Mouse (Mus musculus) CH12.LX (cell line): ENCODE data around the gene Tgfbr3l. TPM values are rescaled to one million over a fixed set of nuclear protein-coding genes. Genes with fewer than 3 reads are reported as not detected.

Experiments used
- DNase-seq: peaks from one replicate; pipeline ENCODE4 v3.0.0-alpha.2; 2013; ENCODE audit errors: extremely low read depth
- H3K27ac ChIP-seq: 2 replicates; pipeline ENCODE4 v1.5.1; 2012; ENCODE audit warnings: low read depth, mild to moderate bottlenecking, control low read depth, moderate library complexity; ENCODE audit not compliant: insufficient read depth
- H3K27me3 ChIP-seq: replicated peaks from 2 replicates; pipeline ENCODE3; 2012; ENCODE audit warnings: inconsistent platforms
- H3K36me3 ChIP-seq, 2 experiments: replicated peaks in 1 of 2; 2 replicates each; pipeline versions ENCODE3 to v1.6.1; 2012; ENCODE audit warnings: inconsistent platforms in 1 of 2, low read length in 1 of 2, mild to moderate bottlenecking in 1 of 2, mixed read lengths in 1 of 2, moderate library complexity in 1 of 2; ENCODE audit not compliant: control insufficient read depth in 1 of 2, insufficient read depth in 1 of 2
- H3K4me1 ChIP-seq, 2 experiments: 2 replicates each; pipeline ENCODE4 v1.6.1; 2012; ENCODE audit warnings: inconsistent platforms in 1 of 2, moderate library complexity in 1 of 2; ENCODE audit not compliant: insufficient read depth in 2 of 2, control insufficient read depth in 1 of 2
- H3K4me2 ChIP-seq: 2 replicates; pipeline ENCODE4 v1.6.1; 2012; ENCODE audit warnings: low read depth, mild to moderate bottlenecking, control low read depth; ENCODE audit not compliant: poor library complexity, insufficient read depth, severe bottlenecking
- H3K4me3 ChIP-seq, 3 experiments: fragments of 150-350 bp in 1 of 3; sonication (generic) in 1 of 3; replicated peaks in 1 of 3; 2 replicates each; pipeline versions ENCODE3 to v1.5.1; 2011 to 2012; ENCODE audit warnings: low read depth in 2 of 3, low read length in 2 of 3, mild to moderate bottlenecking in 2 of 3, moderate library complexity in 2 of 3, control low read depth in 1 of 3, improper control_type of control experiment in 1 of 3, inconsistent platforms in 1 of 3, mixed read lengths in 1 of 3; ENCODE audit not compliant: poor library complexity in 1 of 3
- H3K79me2 ChIP-seq: replicated peaks from 2 replicates; pipeline ENCODE4 v1.6.1; 2012; ENCODE audit warnings: mild to moderate bottlenecking, moderate library complexity; ENCODE audit not compliant: control insufficient read depth, poor library complexity, insufficient read depth, severe bottlenecking; ENCODE audit errors: extremely low read depth
- H3K9ac ChIP-seq: 2 replicates; pipeline ENCODE4 v1.6.1; 2012; ENCODE audit warnings: low read depth, mild to moderate bottlenecking, control low read depth, moderate library complexity; ENCODE audit not compliant: insufficient read depth
- H3K9me3 ChIP-seq: replicated peaks from 2 replicates; pipeline ENCODE3; 2012; ENCODE audit warnings: low read length, inconsistent platforms, mixed read lengths
- BHLHE40 ChIP-seq: IDR thresholded peaks from 2 replicates; pipeline ENCODE4 v1.6.1; 2011; ENCODE audit warnings: mild to moderate bottlenecking, low read depth, low read length, improper control_type of control experiment
- CHD2 ChIP-seq: IDR thresholded peaks from 2 replicates; pipeline ENCODE4 v1.6.1; 2011; ENCODE audit warnings: low read length, improper control_type of control experiment
- E2F4 ChIP-seq: IDR thresholded peaks from 2 replicates; pipeline ENCODE4 v1.6.1; 2011; ENCODE audit warnings: low read depth, low read length, improper control_type of control experiment; ENCODE audit not compliant: insufficient replicate concordance
- ELF1 ChIP-seq: IDR thresholded peaks from 2 replicates; pipeline ENCODE4 v1.6.1; 2014; ENCODE audit warnings: low read depth, mild to moderate bottlenecking, inconsistent platforms, low read length, improper control_type of control experiment
- EP300 ChIP-seq: IDR thresholded peaks from 2 replicates; pipeline ENCODE4 v1.6.1; 2011; ENCODE audit warnings: low read length, improper control_type of control experiment
- HCFC1 ChIP-seq: IDR thresholded peaks from 2 replicates; pipeline ENCODE4 v1.6.1; 2012; ENCODE audit warnings: low read depth, mild to moderate bottlenecking, inconsistent platforms, low read length, improper control_type of control experiment
- IRF4 ChIP-seq: IDR thresholded peaks from 2 replicates; pipeline ENCODE4 v1.6.1; 2014; ENCODE audit warnings: low read depth, mild to moderate bottlenecking, inconsistent platforms, low read length, improper control_type of control experiment
- JUN ChIP-seq: IDR thresholded peaks from 2 replicates; pipeline ENCODE4 v1.6.1; 2011; ENCODE audit warnings: low read depth, mild to moderate bottlenecking, low read length, improper control_type of control experiment, moderate library complexity; ENCODE audit not compliant: insufficient read depth
- KAT2A ChIP-seq: IDR thresholded peaks from 2 replicates; pipeline ENCODE4 v1.6.1; 2012; ENCODE audit warnings: low read length, improper control_type of control experiment, inconsistent platforms; ENCODE audit not compliant: insufficient replicate concordance
- MAFK ChIP-seq: IDR thresholded peaks from 2 replicates; pipeline ENCODE4 v1.6.1; 2011; ENCODE audit warnings: low read length, improper control_type of control experiment; ENCODE audit not compliant: insufficient replicate concordance
- MXI1 ChIP-seq: IDR thresholded peaks from 2 replicates; pipeline ENCODE4 v1.6.1; 2011; ENCODE audit warnings: mild to moderate bottlenecking, low read depth, low read length, improper control_type of control experiment
- MYC ChIP-seq: IDR thresholded peaks from 2 replicates; pipeline ENCODE4 v1.6.1; 2011; ENCODE audit warnings: low read depth, mild to moderate bottlenecking, improper control_type of control experiment, low read length
- NELFE ChIP-seq: IDR thresholded peaks from 2 replicates; pipeline ENCODE4 v1.6.1; 2011; ENCODE audit warnings: low read depth, low read length, improper control_type of control experiment
- NRF1 ChIP-seq: IDR thresholded peaks from 2 replicates; pipeline ENCODE4 v1.6.1; 2014; ENCODE audit warnings: low read depth, mild to moderate bottlenecking, inconsistent platforms, low read length, improper control_type of control experiment, moderate library complexity
- POLR2A ChIP-seq: IDR thresholded peaks from 2 replicates; pipeline ENCODE4 v1.6.1; 2011; ENCODE audit warnings: low read depth, mild to moderate bottlenecking, improper control_type of control experiment, low read length
- POLR2AphosphoS2 ChIP-seq: IDR thresholded peaks from 2 replicates; pipeline ENCODE4 v1.6.1; 2011; ENCODE audit warnings: low read depth, low read length, improper control_type of control experiment
- RAD21 ChIP-seq: IDR thresholded peaks from 2 replicates; pipeline ENCODE4 v1.6.1; 2011; ENCODE audit warnings: low read depth, mild to moderate bottlenecking, low read length, improper control_type of control experiment, moderate library complexity
- SIN3A ChIP-seq: IDR thresholded peaks from 2 replicates; pipeline ENCODE4 v1.6.1; 2012; ENCODE audit warnings: low read length, improper control_type of control experiment, inconsistent platforms
- SMC3 ChIP-seq: IDR thresholded peaks from 2 replicates; pipeline ENCODE4 v1.6.1; 2011; ENCODE audit warnings: low read depth, low read length, improper control_type of control experiment
- TCF12 ChIP-seq: IDR thresholded peaks from 2 replicates; pipeline ENCODE4 v1.6.1; 2014; ENCODE audit warnings: low read depth, mild to moderate bottlenecking, inconsistent platforms, low read length, improper control_type of control experiment
- UBTF ChIP-seq: IDR thresholded peaks from 2 replicates; pipeline ENCODE4 v1.6.1; 2012; ENCODE audit warnings: low read depth, mild to moderate bottlenecking, inconsistent platforms, low read length, improper control_type of control experiment, moderate library complexity
- USF1 ChIP-seq: IDR thresholded peaks from 2 replicates; pipeline ENCODE4 v1.6.1; 2014; ENCODE audit warnings: low read depth, mild to moderate bottlenecking, inconsistent platforms, low read length, improper control_type of control experiment
- ZC3H11A ChIP-seq: IDR thresholded peaks from 2 replicates; pipeline ENCODE4 v1.6.1; 2012; ENCODE audit warnings: low read depth, mild to moderate bottlenecking, inconsistent platforms, low read length, improper control_type of control experiment
- ZKSCAN1 ChIP-seq: IDR thresholded peaks from 2 replicates; pipeline ENCODE4 v1.6.1; 2012; ENCODE audit warnings: low read depth, inconsistent platforms, low read length, improper control_type of control experiment, borderline replicate concordance
- dilution Hi-C: fragments of 300-500 bp; cut with MboI; formaldehyde crosslinking; loops from 2 replicates; pipeline ENCODE4 v1.14.3; 2020; ENCODE audit warnings: low sequenced_read_pairs; ENCODE audit not compliant: extremely low pct_unique_long_range_greater_than_20kb, extremely low pct_ligation_motif_present
- in situ Hi-C: fragments of 300-500 bp; cut with MboI; formaldehyde crosslinking; loops from 3 replicates; pipeline ENCODE4 v1.14.3; 2019; ENCODE audit warnings: low sequenced_read_pairs, low pct_ligation_motif_present, low pct_unique_long_range_greater_than_20kb, mixed read lengths
- polyA plus RNA-seq: library from polyadenylated mRNA; unstranded; fragments of >175 nt; gene quantifications from 2 replicates; pipeline ENCODE4 v1.2.1, GENCODE M21; 2012; ENCODE audit warnings: low read depth; ENCODE audit not compliant: insufficient read length
- total RNA-seq, 2 experiments: library from RNA; depleted of rRNA; stranded (reverse); fragments of 300-350 nt in 1 of 2; fragments of >200 nt in 1 of 2; gene quantifications; 2 replicates each; pipeline ENCODE4 v1.2.3; 2012 to 2014

Tgfbr3l gene
- total and polyA plus RNA-seq, 3 experiments: 2.0 to 13.3 (median 4.5) TPM

DNA sequence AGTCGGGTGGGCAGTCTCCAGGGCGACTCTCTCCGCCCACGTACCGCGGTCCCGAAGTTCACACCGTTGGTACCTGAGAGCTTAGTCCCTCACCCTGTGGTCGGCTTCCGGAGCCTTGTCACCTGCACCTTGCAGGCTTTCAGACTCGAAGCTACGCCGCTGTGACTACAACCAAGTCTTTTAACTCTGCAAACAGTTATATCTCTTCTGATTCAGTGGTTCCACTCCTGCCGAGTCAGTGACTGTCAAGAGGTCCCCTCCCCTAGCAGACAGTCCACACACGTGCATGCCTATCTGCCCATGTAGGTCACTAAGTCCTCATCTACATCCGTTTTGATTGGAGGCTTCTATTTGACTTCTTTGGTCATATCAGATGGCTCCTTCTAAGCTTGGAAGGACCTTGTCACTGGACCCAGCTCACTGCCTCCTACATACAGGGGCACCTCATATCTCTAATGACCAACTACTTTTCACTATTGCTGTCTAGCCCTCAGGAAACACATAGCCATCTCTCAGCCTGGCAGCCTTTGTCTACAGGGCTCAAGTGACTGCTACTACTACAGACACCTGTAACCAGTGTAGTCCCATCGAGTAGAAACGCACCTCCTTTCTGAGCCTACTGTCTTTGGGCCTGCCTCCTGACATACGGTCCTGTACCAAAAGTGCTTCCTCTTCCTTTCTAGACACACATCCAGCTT, 8.7 kb upstream of the Tgfbr3l start:
- Histone ChIP-seq H3K9me3 (no peaks in the 10 kb centered on the region), H3K27me3 (peaks cover 13% of the 10 kb centered on the region), H3K27ac (no peak overlapping the region), H3K36me3 (peaks cover 28 to 47% of the 10 kb centered on the region in 2 experiments), H3K4me2 (peak overlapping the region; percentile 57), H3K9ac (peak overlapping the region; percentile 79)
- dilution Hi-C loops: no loop called here
- no peak for DNase-seq
- in situ Hi-C loops: no loop called here
- TF ChIP-seq UBTF (no peak), MYC (no peak), MXI1 (peak; percentile 48; the same call in 1 of the 2 replicates), NELFE (no peak), SIN3A (peak; percentile 18; the same call in 1 of the 2 replicates), KAT2A (no peak), JUN (no peak), E2F4 (no peak), USF1 (no peak), POLR2AphosphoS2 (no peak), ELF1 (no peak), SMC3 (no peak), POLR2A (no peak), CHD2 (no peak), ZC3H11A (no peak), BHLHE40 (no peak), RAD21 (no peak), EP300 (no peak)
- TF ChIP-seq, all 38 proteins: peak for 2
- H3K79me2 ChIP-seq: peaks cover 23% of the 10 kb centered on the region
- H3K4me3 ChIP-seq: peak overlapping the region; percentile 77 to 95 (median 78)
- H3K4me1 ChIP-seq: peaks cover 7 to 28% of the 10 kb centered on the region in 2 experiments; a peak in 3 of 4 replicates

DNA sequence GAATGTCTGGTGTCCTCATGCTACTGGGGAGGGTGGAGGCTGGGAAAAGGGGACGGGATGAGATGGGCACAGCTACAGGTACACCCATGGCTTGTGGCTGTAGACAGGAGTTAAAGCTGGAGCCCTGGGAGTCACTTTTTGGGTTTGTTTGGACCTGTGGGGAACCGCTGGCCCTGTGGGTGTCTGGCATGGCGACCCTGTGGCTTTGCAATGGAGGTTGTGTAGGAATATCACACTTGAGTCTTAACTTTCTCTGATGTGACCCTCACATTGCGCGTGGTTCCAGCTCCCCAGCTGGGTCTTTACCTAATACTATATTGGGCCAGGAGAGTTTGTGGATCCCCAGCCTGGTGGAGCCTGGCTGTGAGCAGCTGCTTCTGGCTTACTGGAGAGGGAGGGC, 3.0 kb upstream of the Tgfbr3l start:
- Histone ChIP-seq H3K4me1 (peaks cover 5 to 12% of the 10 kb centered on the region in 2 experiments), H3K79me2 (peaks cover 11% of the 10 kb centered on the region), H3K4me2 (no peak overlapping the region), H3K4me3 (no peak overlapping the region), H3K36me3 (peaks cover 75 to 99% of the 10 kb centered on the region in 2 experiments), H3K9me3 (no peaks in the 10 kb centered on the region), H3K27me3 (no peaks in the 10 kb centered on the region), H3K27ac (no peak overlapping the region), H3K9ac (no peak overlapping the region)
- dilution Hi-C loops (no loop called here), in situ Hi-C loops (no loop called here)
- no peak for DNase-seq
- TF ChIP-seq SIN3A: no peak
- TF ChIP-seq ZC3H11A: no peak
- no peak for TF ChIP-seq MYC
- TF ChIP-seq NRF1: no peak
- no peak for TF ChIP-seq E2F4
- no peak for TF ChIP-seq TCF12
- TF ChIP-seq KAT2A: no peak
- no peak for TF ChIP-seq HCFC1
- no peak for TF ChIP-seq IRF4
- TF ChIP-seq BHLHE40: no peak
- no peak for TF ChIP-seq ZKSCAN1
- TF ChIP-seq JUN: no peak
- TF ChIP-seq RAD21: no peak
- TF ChIP-seq CHD2: no peak
- no peak for TF ChIP-seq MAFK
